Comparison of ENCODE assay signal across 18 mouse cellular contexts in genomic region chrX:71222648-71223408, GRCm38 (mm10). TPM values are rescaled to one million over a fixed set of nuclear protein-coding genes. Genes with fewer than 3 reads are reported as not detected.
A peak's percentile ranks its signal among the peaks of the same experiment; 100 is the strongest.
DNase-seq lines count a peak whose midpoint lies in the region; ATAC-seq and TF ChIP-seq lines count a peak whose summit lies in the region.
"Had no signal": no experiment of that assay in that cellular context is flagged by ENCODE, and none has a peak within 500 bp of the region (broad histone marks: within the 10 kb centered on the region; RNA-seq: fewer than 3 reads in every experiment).

No protein-coding gene starts in this region.

- no peak overlapping the region for H3K4me3 ChIP-seq in liver, adult 2 months (ENCODE audit: insufficient read depth, low read depth, low read length)
- H3K4me3 ChIP-seq: embryonic facial prominence, embryonic 15.5 days; forebrain, embryonic 15.5 days; heart, embryonic 12.5 days; hindbrain, embryonic 12.5 days had no signal

- no peak for TF ChIP-seq CTCF in liver, adult 2 months (IDR thresholded peaks at IDR 0.05; ENCODE audit: low read depth, low read length)

- H3K79me2 ChIP-seq in liver, adult 2 months (ENCODE audit: control insufficient read depth, insufficient read depth, low read length): peaks cover 4% of the 10 kb centered on the region; the same call in 1 of the 2 replicates

- H3K36me3 ChIP-seq in liver, adult 2 months (ENCODE audit: control insufficient read depth, insufficient read depth, low read length): no peaks in the 10 kb centered on the region
- H3K36me3 ChIP-seq: embryonic facial prominence, embryonic 15.5 days; forebrain, embryonic 15.5 days; heart, embryonic 12.5 days; hindbrain, embryonic 12.5 days had no signal

- intact Hi-C loops in left cerebral cortex, postnatal 36 days (cut with DNase I): no loop called here

- WGBS in liver, adult 2 months: 45% methylated on average over 4 of the region's 4 CpGs

- H3K27me3 ChIP-seq in liver, adult 2 months (ENCODE audit: control insufficient read depth, insufficient read depth, low read length): no peaks in the 10 kb centered on the region
- H3K27me3 ChIP-seq: CH12.LX; embryonic facial prominence, embryonic 15.5 days; forebrain, embryonic 15.5 days; heart, embryonic 12.5 days; hindbrain, embryonic 12.5 days had no signal

- peak; percentile 77 for ATAC-seq in megakaryocyte, adult 5-6 weeks (ENCODE audit: poor library complexity, severe bottlenecking)
- no peak for ATAC-seq in erythroblast, adult 5-6 weeks (replicated peaks; ENCODE audit: low FRiP score, poor library complexity, severe bottlenecking)
- ATAC-seq: forebrain, embryonic 15.5 days; hindbrain, embryonic 16.5 days had no signal

- H3K27ac ChIP-seq in liver, adult 2 months (replicated peaks; ENCODE audit: insufficient read depth, low read depth, low read length): no peak overlapping the region; the same call in 1 of the 2 replicates
- H3K27ac ChIP-seq: embryonic facial prominence, embryonic 15.5 days; forebrain, embryonic 15.5 days; hindbrain, embryonic 12.5 days had no signal

- TF ChIP-seq POLR2A in liver, adult 2 months (IDR thresholded peaks at IDR 0.05; ENCODE audit: extremely low read depth, insufficient read depth, low read length): no peak

- peak; percentile 10 for DNase-seq in adrenal gland, postnatal 14 days
- no peak for DNase-seq in adrenal gland, adult 2 months
- peak; percentile 63 for DNase-seq in liver, adult 2 months (ENCODE audit: extremely low read depth, low read depth, low spot score)
- DNase-seq in liver: no peak
- DNase-seq in retina, postnatal 1 day: no peak
- DNase-seq in left cerebral cortex, postnatal 36 days (ENCODE audit: low spot score in 2 of 2): no peak
- DNase-seq: cerebellum, adult 11 months; cerebellum, adult 8-10 months; embryo, embryonic 11 days; kidney, adult 11 months had no signal

- H3K9ac ChIP-seq in liver, adult 2 months (ENCODE audit: low read depth, low read length): no peak overlapping the region
- H3K9ac ChIP-seq: embryonic facial prominence, embryonic 15.5 days; forebrain, embryonic 15.5 days; heart, embryonic 12.5 days; hindbrain, embryonic 12.5 days had no signal

- peaks cover 8% of the 10 kb centered on the region; the same call in 1 of the 2 replicates for H3K4me1 ChIP-seq in liver, adult 2 months (ENCODE audit: control insufficient read depth, insufficient read depth, low read length)
- H3K4me1 ChIP-seq: embryonic facial prominence, embryonic 15.5 days; forebrain, embryonic 15.5 days; heart, embryonic 12.5 days; hindbrain, embryonic 12.5 days had no signal

RNA-seq across cellular contexts. Expression of gene Mtm1, which starts 12.3 kb away (rescaled TPM):
- 15.7 and 18.1 TPM in 2 replicates for total RNA-seq in adrenal gland, postnatal 14 days (2021)
- total RNA-seq in adrenal gland, adult 2 months (2021): 10 to 100 TPM; 16.6 to 17.4 TPM
- polyA plus RNA-seq in adrenal gland, adult 2 months (2012; rRNA removed): 1.0 and 1.6 TPM in 2 replicates
- 15.0 and 18.6 TPM in 2 replicates for total RNA-seq in liver, adult 2 months (2014; rRNA removed)
- 2.1 and 2.4 TPM in 2 replicates for polyA plus RNA-seq in liver, adult 2 months (2012; rRNA removed)
- total RNA-seq in megakaryocyte, adult 5-6 weeks (2015): 22.5 and 31.5 TPM in 2 replicates
- total RNA-seq in megakaryocyte, adult 5-6 weeks (2017): 55.2 and 59.7 TPM in 2 replicates
- 9.6 and 9.8 TPM in 2 replicates for total RNA-seq in erythroblast, adult 5-6 weeks (2015; ENCODE audit: low replicate concordance)
- total RNA-seq in erythroblast, adult 5-6 weeks (2017; ENCODE audit: low replicate concordance): 6.8 and 16.2 TPM in 2 replicates
- 1 to 10 TPM; 6.2 to 8.2 TPM for total RNA-seq in left cerebral cortex, postnatal 36 days (2021)

Comparison
In these comparisons a context has a peak if more than half of its experiments do, and no peak if none do; other contexts are left out.
1. DNase-seq: peak in adrenal gland, postnatal 14 days (single experiment) and liver, adult 2 months (single experiment); none in adrenal gland, adult 2 months (single experiment), liver (single experiment), retina, postnatal 1 day (single experiment) and left cerebral cortex, postnatal 36 days (0 of 2).